10 mouse cellular contexts compared by ENCODE assay signal in the genomic region with DNA sequence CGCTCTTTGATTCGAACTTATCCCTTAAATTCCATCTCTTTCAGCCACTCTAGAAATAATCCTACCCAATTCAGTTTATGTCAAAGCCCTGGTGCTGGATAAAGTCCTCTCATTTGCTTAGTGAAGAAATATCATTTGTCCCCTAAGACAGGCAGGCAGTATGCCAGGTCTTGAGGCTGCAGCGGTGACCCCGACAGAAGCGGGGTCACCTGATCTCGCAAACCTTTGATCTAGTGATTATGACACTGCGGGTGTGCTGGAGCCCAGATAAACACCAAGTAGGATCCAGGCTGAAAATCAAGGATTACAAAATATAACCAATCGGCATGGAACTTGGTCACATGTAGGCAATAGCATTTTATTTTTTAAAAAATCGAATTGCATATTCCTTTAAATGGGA. TPM values are rescaled to one million over a fixed set of nuclear protein-coding genes. Genes with fewer than 3 reads are reported as not detected.
A peak's percentile ranks its signal among the peaks of the same experiment; 100 is the strongest.
DNase-seq lines count a peak whose midpoint lies in the region; ATAC-seq and TF ChIP-seq lines count a peak whose summit lies in the region.
"Had no signal": no experiment of that assay in that cellular context is flagged by ENCODE, and none has a peak within 500 bp of the region (broad histone marks: within the 10 kb centered on the region; RNA-seq: fewer than 3 reads in every experiment).

No protein-coding gene starts in this region.

- H3K4me3 ChIP-seq in hindbrain, postnatal 0 days (ENCODE audit: low read length), result no peak overlapping the region
- H3K4me3 ChIP-seq in hindbrain, embryonic 13.5 days, result no peak overlapping the region
- H3K4me3 ChIP-seq in forebrain, embryonic 13.5 days, result no peak overlapping the region
- H3K4me3 ChIP-seq in midbrain, embryonic 11.5 days (ENCODE audit: low read depth, low read length), result no peak overlapping the region

- no peaks in the 10 kb centered on the region for H3K36me3 ChIP-seq in hindbrain, postnatal 0 days (ENCODE audit: insufficient read depth, low read length)
- H3K36me3 ChIP-seq in hindbrain, embryonic 13.5 days, result no peaks in the 10 kb centered on the region
- H3K36me3 ChIP-seq in forebrain, embryonic 13.5 days (ENCODE audit: poor library complexity, severe bottlenecking), result no peaks in the 10 kb centered on the region; the same call in 1 of the 2 replicates
- no peaks in the 10 kb centered on the region for H3K36me3 ChIP-seq in midbrain, embryonic 11.5 days (ENCODE audit: control insufficient read depth, insufficient read depth, low read length)

- no peak for ATAC-seq in hindbrain, postnatal 0 days
- no peak for ATAC-seq in hindbrain, embryonic 13.5 days (ENCODE audit: low FRiP score)
- ATAC-seq in forebrain, embryonic 13.5 days, result no peak
- no peak for ATAC-seq in midbrain, embryonic 11.5 days (ENCODE audit: low FRiP score)

- 21% methylated on average over 9 of the region's 9 CpGs for WGBS in hindbrain, postnatal 0 days
- WGBS in hindbrain, embryonic 13.5 days, result 23% methylated on average over 9 of the region's 9 CpGs
- WGBS in forebrain, embryonic 13.5 days, result 12% methylated on average over 9 of the region's 9 CpGs
- 12% methylated on average over 9 of the region's 9 CpGs for WGBS in midbrain, embryonic 11.5 days

- 0 out of 2 replicates have a peak, but pooled peaks cover 3% of the 10 kb centered on the region for H3K4me1 ChIP-seq in hindbrain, postnatal 0 days (ENCODE audit: insufficient read depth, low read length)
- H3K4me1 ChIP-seq in hindbrain, embryonic 13.5 days (replicated peaks), result peaks cover 17% of the 10 kb centered on the region
- H3K4me1 ChIP-seq in forebrain, embryonic 13.5 days, result peaks cover 20% of the 10 kb centered on the region
- peaks cover 11% of the 10 kb centered on the region for H3K4me1 ChIP-seq in midbrain, embryonic 11.5 days (ENCODE audit: control insufficient read depth, insufficient read depth, low read length)

- peak overlapping the region; percentile 42; the same call in 1 of the 2 replicates for H3K4me2 ChIP-seq in hindbrain, postnatal 0 days (ENCODE audit: low read depth, low read length)
- H3K4me2 ChIP-seq in hindbrain, embryonic 13.5 days, result no peak overlapping the region
- H3K4me2 ChIP-seq in forebrain, embryonic 13.5 days, result peak overlapping the region; percentile 54
- peak overlapping the region; percentile 9; the same call in 1 of the 2 replicates for H3K4me2 ChIP-seq in midbrain, embryonic 11.5 days

- no peak for TF ChIP-seq CTCF in hindbrain, postnatal 0 days (IDR thresholded peaks at IDR 0.05; ENCODE audit: low read depth)

- no peak overlapping the region for H3K9ac ChIP-seq in hindbrain, postnatal 0 days (replicated peaks; ENCODE audit: low read length)
- H3K9ac ChIP-seq in hindbrain, embryonic 13.5 days, result no peak overlapping the region
- no peak overlapping the region for H3K9ac ChIP-seq in forebrain, embryonic 13.5 days
- H3K9ac ChIP-seq in midbrain, embryonic 11.5 days (ENCODE audit: low read length), result no peak overlapping the region

- no peak for DNase-seq in hindbrain, postnatal 0 days (ENCODE audit: low spot score)
- peak; percentile 11 to 23 for DNase-seq in kidney, adult 8-10 months
- DNase-seq in midbrain, embryonic 11.5 days (ENCODE audit: low spot score, missing footprints), result peak; percentile 89
- no peak for DNase-seq in thymus, postnatal 4 days
- no peak for DNase-seq in urinary bladder, adult 18-20 months (ENCODE audit: low spot score in 2 of 2)
- DNase-seq in layer of hippocampus, adult 11-12 months (ENCODE audit: low spot score), result no peak
- DNase-seq: layer of hippocampus, adult 9-11 months; right cerebral cortex, postnatal 14 days had no signal

- H3K27me3 ChIP-seq in hindbrain, postnatal 0 days (ENCODE audit: insufficient read depth, low read length), result no peaks in the 10 kb centered on the region
- H3K27me3 ChIP-seq in hindbrain, embryonic 13.5 days, result peaks cover 9% of the 10 kb centered on the region
- 0 out of 2 replicates have a peak, but pooled peaks cover 2% of the 10 kb centered on the region for H3K27me3 ChIP-seq in forebrain, embryonic 13.5 days
- no peaks in the 10 kb centered on the region for H3K27me3 ChIP-seq in midbrain, embryonic 11.5 days (ENCODE audit: control insufficient read depth, insufficient read depth, low read length)

- H3K9me3 ChIP-seq in hindbrain, postnatal 0 days (ENCODE audit: low read length), result peaks cover 3% of the 10 kb centered on the region; the same call in 1 of the 2 replicates
- H3K9me3 ChIP-seq in hindbrain, embryonic 13.5 days, result no peaks in the 10 kb centered on the region
- H3K9me3 ChIP-seq in forebrain, embryonic 13.5 days (replicated peaks), result no peaks in the 10 kb centered on the region
- H3K9me3 ChIP-seq in midbrain, embryonic 11.5 days (ENCODE audit: control insufficient read depth, low read length), result no peaks in the 10 kb centered on the region

- H3K27ac ChIP-seq in hindbrain, postnatal 0 days, result no peak overlapping the region
- no peak overlapping the region for H3K27ac ChIP-seq in hindbrain, embryonic 13.5 days
- no peak overlapping the region for H3K27ac ChIP-seq in forebrain, embryonic 13.5 days
- no peak overlapping the region for H3K27ac ChIP-seq in midbrain, embryonic 11.5 days (ENCODE audit: low read depth, low read length)

RNA-seq across cellular contexts. Expression of a gene that starts 46.6 kb away (rescaled TPM):
- 13.6 and 13.7 TPM in 2 replicates for total RNA-seq in hindbrain, postnatal 0 days (2014; rRNA removed)
- 13.4 and 13.9 TPM in 2 replicates for polyA plus RNA-seq in hindbrain, postnatal 0 days (2015; fragmentation: Nextera tagmentation; extraction: Ambion mirVana)
- polyA plus RNA-seq in hindbrain, embryonic 13.5 days (2015; fragmentation: Nextera tagmentation; extraction: Ambion mirVana), result 23.7 and 23.9 TPM in 2 replicates
- polyA plus RNA-seq in forebrain, embryonic 13.5 days (2015; fragmentation: Nextera tagmentation; extraction: Ambion mirVana), result 28.6 and 29.9 TPM in 2 replicates
- polyA plus RNA-seq in midbrain, embryonic 11.5 days (2014; fragmentation: Nextera tagmentation; extraction: Ambion mirVana), result 28.9 and 29.1 TPM in 2 replicates

Comparison
In these comparisons a context has a peak if more than half of its experiments do, and no peak if none do; other contexts are left out.
1. DNase-seq: peak in kidney, adult 8-10 months (2 of 2) and midbrain, embryonic 11.5 days (single experiment); none in hindbrain, postnatal 0 days (single experiment), thymus, postnatal 4 days (single experiment), urinary bladder, adult 18-20 months (0 of 2) and layer of hippocampus, adult 11-12 months (single experiment).